In genomic region chr2:30942603-30943011, GRCm38 (mm10) we compare ENCODE assay signal across 8 mouse cellular contexts. TPM values are rescaled to one million over a fixed set of nuclear protein-coding genes. Genes with fewer than 3 reads are reported as not detected.
DNase-seq lines count a peak whose midpoint lies in the region; TF ChIP-seq lines count a peak whose summit lies in the region.

No protein-coding gene starts in this region.

- TF ChIP-seq POLR2A in small intestine, adult 2 months (IDR thresholded peaks at IDR 0.05; ENCODE audit: low read depth, low read length), result peak; percentile 36; the same call in 1 of the 2 replicates

- intact Hi-C loops in heart, postnatal 25 days (cut with DNase I), result no loop called here
- intact Hi-C loops in left cerebral cortex, postnatal 14 days (cut with DNase I), result no loop called here

- TF ChIP-seq CTCF in small intestine, adult 2 months (IDR thresholded peaks at IDR 0.05; ENCODE audit: extremely low read depth, insufficient read length, insufficient replicate concordance, low read depth, low read length), result peak; percentile 98

- H3K36me3 ChIP-seq in forebrain, embryonic 10.5 days (replicated peaks), result no peaks in the 10 kb centered on the region
- H3K36me3 ChIP-seq in hindbrain, embryonic 10.5 days, result no peaks in the 10 kb centered on the region
- no peaks in the 10 kb centered on the region for H3K36me3 ChIP-seq in megakaryocyte, embryonic 14.5 days (replicated peaks; ENCODE audit: low read length)
- H3K36me3 ChIP-seq in small intestine, adult 2 months (ENCODE audit: control insufficient read depth, insufficient read depth, low read length), result no peaks in the 10 kb centered on the region

- H3K4me1 ChIP-seq in forebrain, embryonic 10.5 days, result peaks cover 3% of the 10 kb centered on the region; the same call in 1 of the 2 replicates
- H3K4me1 ChIP-seq in hindbrain, embryonic 10.5 days (replicated peaks), result peaks cover 6% of the 10 kb centered on the region; the same call in 1 of the 2 replicates
- H3K4me1 ChIP-seq in megakaryocyte, embryonic 14.5 days, result peaks cover 15% of the 10 kb centered on the region; the same call in 1 of the 2 replicates
- no peaks in the 10 kb centered on the region for H3K4me1 ChIP-seq in small intestine, adult 2 months (ENCODE audit: control insufficient read depth, insufficient read depth, insufficient read length, low read length)

- H3K27me3 ChIP-seq in forebrain, embryonic 10.5 days (ENCODE audit: poor library complexity, severe bottlenecking), result no peaks in the 10 kb centered on the region
- H3K27me3 ChIP-seq in hindbrain, embryonic 10.5 days (ENCODE audit: insufficient read depth, poor library complexity, severe bottlenecking), result no peaks in the 10 kb centered on the region
- H3K27me3 ChIP-seq in megakaryocyte, embryonic 14.5 days (replicated peaks), result peaks cover 8% of the 10 kb centered on the region
- no peaks in the 10 kb centered on the region for H3K27me3 ChIP-seq in small intestine, adult 2 months (ENCODE audit: control insufficient read depth, insufficient read depth, low read length)

- no peak overlapping the region for H3K27ac ChIP-seq in forebrain, embryonic 10.5 days
- H3K27ac ChIP-seq in hindbrain, embryonic 10.5 days, result no peak overlapping the region
- 0 out of 2 replicates have a peak overlapping the region, but pooled peaks have one; percentile 14 for H3K27ac ChIP-seq in small intestine, adult 2 months (ENCODE audit: insufficient read depth, low read depth, low read length)

- peak; percentile 96 for DNase-seq in heart, adult 11 months
- DNase-seq in heart, postnatal 25 days (ENCODE audit: low spot score), result no peak
- peak; percentile 71 for DNase-seq in c-Kit-positive CD71-positive TER-119-negative erythroid progenitor cells, embryonic 14.5 days (ENCODE audit: low read depth)
- peak; percentile 68 for DNase-seq in forebrain, embryonic 10.5 days (ENCODE audit: extremely low spot score, low spot score)
- peak; percentile 66 for DNase-seq in hindbrain, embryonic 10.5 days (ENCODE audit: low spot score)
- peak; percentile 65 to 69 for DNase-seq in left cerebral cortex, postnatal 14 days (ENCODE audit: low spot score in 2 of 2)

- no peaks in the 10 kb centered on the region for H3K9me3 ChIP-seq in forebrain, embryonic 10.5 days
- no peaks in the 10 kb centered on the region for H3K9me3 ChIP-seq in hindbrain, embryonic 10.5 days
- H3K9me3 ChIP-seq in megakaryocyte, embryonic 14.5 days, result no peaks in the 10 kb centered on the region

- H3K4me3 ChIP-seq in forebrain, embryonic 10.5 days, result peak overlapping the region; percentile 34
- H3K4me3 ChIP-seq in hindbrain, embryonic 10.5 days, result peak overlapping the region; percentile 40
- peak overlapping the region; percentile 94 for H3K4me3 ChIP-seq in megakaryocyte, embryonic 14.5 days (replicated peaks)
- peak overlapping the region; percentile 58 for H3K4me3 ChIP-seq in small intestine, adult 2 months (ENCODE audit: low read depth, low read length)

- WGBS in forebrain, embryonic 10.5 days, result 34% methylated on average over 16 of the region's 16 CpGs
- 31% methylated on average over 16 of the region's 16 CpGs for WGBS in hindbrain, embryonic 10.5 days
- WGBS in small intestine, adult 2 months, result 4% methylated on average over 16 of the region's 16 CpGs

RNA-seq across cellular contexts. Expression of gene Tor1b, which starts 10.2 kb away (rescaled TPM):
- total RNA-seq in heart, postnatal 25 days (2021), result 10 to 100 TPM; 22.8 to 25.6 TPM
- polyA plus RNA-seq in forebrain, embryonic 10.5 days (2016; fragmentation: Nextera tagmentation; extraction: Ambion mirVana), result 23.6 and 24.2 TPM in 2 replicates
- 19.1 and 23.8 TPM in 2 replicates for polyA plus RNA-seq in hindbrain, embryonic 10.5 days (2016; fragmentation: Nextera tagmentation; extraction: Ambion mirVana)
- total RNA-seq in left cerebral cortex, postnatal 14 days (2021), result 10 to 100 TPM; 31.6 to 34.6 TPM
- 2.7 and 9.3 TPM in 2 replicates for polyA plus RNA-seq in megakaryocyte, embryonic 14.5 days (2012; ENCODE audit: insufficient read depth, low replicate concordance)
- polyA plus RNA-seq in small intestine, adult 2 months (2012; rRNA removed), result 8.0 and 8.2 TPM in 2 replicates

RNA-seq across cellular contexts. Expression of gene Ptges, which starts 12.9 kb away (rescaled TPM):
- 1 to 10 TPM; 2.3 to 2.7 TPM for total RNA-seq in heart, postnatal 25 days (2021)
- 5.1 and 7.3 TPM in 2 replicates for polyA plus RNA-seq in forebrain, embryonic 10.5 days (2016; fragmentation: Nextera tagmentation; extraction: Ambion mirVana)
- polyA plus RNA-seq in hindbrain, embryonic 10.5 days (2016; fragmentation: Nextera tagmentation; extraction: Ambion mirVana), result 10.8 and 13.3 TPM in 2 replicates
- 1 to 10 TPM; 3.8 to 4.9 TPM for total RNA-seq in left cerebral cortex, postnatal 14 days (2021)
- polyA plus RNA-seq in megakaryocyte, embryonic 14.5 days (2012; ENCODE audit: insufficient read depth, low replicate concordance), result 0.31 TPM in 1 of 2 replicates, not detected in the other
- polyA plus RNA-seq in small intestine, adult 2 months (2012; rRNA removed), result 5.9 and 10.9 TPM in 2 replicates

RNA-seq across cellular contexts. Expression of gene Tor1a, which starts 25.1 kb away (rescaled TPM):
- 10 to 100 TPM; 11.2 to 12.2 TPM for total RNA-seq in heart, postnatal 25 days (2021)
- 84.9 and 89.6 TPM in 2 replicates for polyA plus RNA-seq in forebrain, embryonic 10.5 days (2016; fragmentation: Nextera tagmentation; extraction: Ambion mirVana)
- 82.4 and 84.1 TPM in 2 replicates for polyA plus RNA-seq in hindbrain, embryonic 10.5 days (2016; fragmentation: Nextera tagmentation; extraction: Ambion mirVana)
- total RNA-seq in left cerebral cortex, postnatal 14 days (2021), result 10 to 100 TPM; 42.6 to 45.7 TPM
- polyA plus RNA-seq in megakaryocyte, embryonic 14.5 days (2012; ENCODE audit: insufficient read depth, low replicate concordance), result 75.1 and 117 TPM in 2 replicates
- polyA plus RNA-seq in small intestine, adult 2 months (2012; rRNA removed), result 38.8 and 78.6 TPM in 2 replicates

RNA-seq across cellular contexts. Expression of gene BC005624, which starts 39.4 kb away (rescaled TPM):
- total RNA-seq in heart, postnatal 25 days (2021), result 10 to 100 TPM; 18.7 to 19.1 TPM
- polyA plus RNA-seq in forebrain, embryonic 10.5 days (2016; fragmentation: Nextera tagmentation; extraction: Ambion mirVana), result 61.9 and 62.0 TPM in 2 replicates
- polyA plus RNA-seq in hindbrain, embryonic 10.5 days (2016; fragmentation: Nextera tagmentation; extraction: Ambion mirVana), result 61.1 and 73.3 TPM in 2 replicates
- total RNA-seq in left cerebral cortex, postnatal 14 days (2021), result 10 to 100 TPM; 56.9 TPM
- polyA plus RNA-seq in megakaryocyte, embryonic 14.5 days (2012; ENCODE audit: insufficient read depth, low replicate concordance), result 17.7 TPM in 1 of 2 replicates, not detected in the other
- 5.3 and 9.0 TPM in 2 replicates for polyA plus RNA-seq in small intestine, adult 2 months (2012; rRNA removed)

RNA-seq across cellular contexts. Expression of gene Usp20, which starts 39.5 kb away (rescaled TPM):
- total RNA-seq in heart, postnatal 25 days (2021), result 10 to 100 TPM; 49.4 to 55.3 TPM
- polyA plus RNA-seq in forebrain, embryonic 10.5 days (2016; fragmentation: Nextera tagmentation; extraction: Ambion mirVana), result 18.0 and 18.1 TPM in 2 replicates
- 19.3 and 25.9 TPM in 2 replicates for polyA plus RNA-seq in hindbrain, embryonic 10.5 days (2016; fragmentation: Nextera tagmentation; extraction: Ambion mirVana)
- total RNA-seq in left cerebral cortex, postnatal 14 days (2021), result 10 to 100 TPM; 60.5 to 66.1 TPM
- 8.0 and 25.0 TPM in 2 replicates for polyA plus RNA-seq in megakaryocyte, embryonic 14.5 days (2012; ENCODE audit: insufficient read depth, low replicate concordance)
- polyA plus RNA-seq in small intestine, adult 2 months (2012; rRNA removed), result 5.1 TPM in 2 replicates

Comparison
In these comparisons a context has a peak if more than half of its experiments do, and no peak if none do; other contexts are left out.
1. H3K4me3 ChIP-seq: peak in every context shown above with its lines; median percentile 94 in megakaryocyte, embryonic 14.5 days; 58 in small intestine, adult 2 months; 40 in hindbrain, embryonic 10.5 days; 34 in forebrain, embryonic 10.5 days.